Mouse (Mus musculus) liver, adult 2 months (tissue): ENCODE measurements at regions not wholly inside any gene's neighbourhood (a gene's known extent, or its start where the extent isn't known, plus 50 kb on each side); places are given as distances from the start of the nearest gene placed in this dataset.

ENCODE experiments used
- CTCF ChIP-seq: fragments of 200-500 bp; IDR thresholded peaks from 2 replicates; pipeline ENCODE4 v1.5.1; 2011; ENCODE audit warnings: low read depth, low read length, control low read depth
- POLR2A ChIP-seq: fragments of 200-500 bp; IDR thresholded peaks from 2 replicates; pipeline ENCODE4 v1.6.1; 2011; ENCODE audit warnings: low read length, control low read depth; ENCODE audit not compliant: insufficient read depth; ENCODE audit errors: extremely low read depth

- TF ChIP-seq POLR2A: no peak
- no peak for TF ChIP-seq CTCF
Measured at GRCm38 (mm10) chr3:17825254-17825890, 122.8 kb upstream of the Cypt12 start.
